Mouse (Mus musculus) MEL (cell line): ENCODE data around the gene Acp4.

Experiments
- CHD1 ChIP-seq: IDR thresholded peaks from 2 replicates; pipeline ENCODE4 v1.6.1; 2012; ENCODE audit warnings: low read depth, mild to moderate bottlenecking, inconsistent platforms, low read length, improper control_type of control experiment
- E2F4 ChIP-seq: IDR thresholded peaks from 2 replicates; pipeline ENCODE4 v1.6.1; 2011; ENCODE audit warnings: low read depth, low read length, improper control_type of control experiment, borderline replicate concordance
- ELF1 ChIP-seq: IDR thresholded peaks from 2 replicates; pipeline ENCODE4 v1.6.1; 2014; ENCODE audit warnings: low read depth, mild to moderate bottlenecking, inconsistent platforms, low read length, improper control_type of control experiment, moderate library complexity
- GATA1 ChIP-seq: IDR thresholded peaks from 2 replicates; pipeline ENCODE4 v1.6.1; 2011; ENCODE audit warnings: low read depth, low read length, improper control_type of control experiment
- ZKSCAN1 ChIP-seq: IDR thresholded peaks from 2 replicates; pipeline ENCODE4 v1.6.1; 2012; ENCODE audit warnings: low read depth, mild to moderate bottlenecking, inconsistent platforms, low read length, improper control_type of control experiment, moderate library complexity

DNA sequence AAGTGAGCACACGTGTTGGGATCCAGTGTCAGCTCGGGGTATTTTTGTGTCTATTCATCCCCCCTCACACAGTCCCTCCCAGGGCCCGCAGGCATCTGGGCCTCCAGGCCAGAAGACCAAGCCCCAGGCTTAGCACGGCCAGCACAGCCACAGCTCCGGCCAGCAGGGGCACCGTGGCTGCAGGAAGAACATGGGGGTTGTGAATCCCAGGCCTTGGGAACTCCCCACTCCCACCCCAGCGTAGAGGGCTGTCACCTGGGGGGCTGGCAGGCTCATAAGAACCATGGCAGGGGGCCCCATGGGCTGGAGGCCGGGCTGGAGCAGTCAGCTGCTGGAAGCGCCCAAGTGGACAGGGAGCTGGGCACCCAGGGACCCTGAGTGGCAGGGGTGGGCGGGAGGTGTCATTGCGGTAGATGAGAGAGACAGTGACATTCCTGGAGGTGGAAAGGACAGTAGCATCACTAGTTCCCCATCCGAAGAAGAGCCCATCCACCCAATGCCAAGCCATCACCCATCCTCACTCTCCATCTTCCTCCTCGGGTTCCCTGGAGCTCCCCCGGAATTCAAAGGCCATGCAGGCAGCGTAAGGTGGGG is 4.1 kb downstream of the Acp4 start:
- TF ChIP-seq CHD1 (no peak), ELF1 (no peak), ZKSCAN1 (no peak), GATA1 (no peak), E2F4 (no peak)
